Mouse (Mus musculus) liver, adult 2 months (tissue): ENCODE measurements around the gene Spata2. TPM values are rescaled to one million over a fixed set of nuclear protein-coding genes. Genes with fewer than 3 reads are reported as not detected.

Experiments used
- DNase-seq: peaks from one replicate; pipeline ENCODE4 v3.0.0-alpha.2; 2011; ENCODE audit warnings: low read depth, low spot score; ENCODE audit errors: extremely low read depth
- H3K27ac ChIP-seq: fragments of 200-500 bp; replicated peaks from 2 replicates; pipeline ENCODE4 v1.5.1; 2012; ENCODE audit warnings: low read depth, mild to moderate bottlenecking, control low read depth, inconsistent platforms, low read length; ENCODE audit not compliant: insufficient read depth
- H3K27me3 ChIP-seq: fragments of 200-500 bp; 2 replicates; pipeline ENCODE4 v1.6.1; 2012; ENCODE audit warnings: mild to moderate bottlenecking, moderate library complexity, low read length, inconsistent platforms; ENCODE audit not compliant: control insufficient read depth, insufficient read depth
- H3K36me3 ChIP-seq: fragments of 200-500 bp; 2 replicates; pipeline ENCODE4 v1.6.1; 2012; ENCODE audit warnings: low read length, inconsistent platforms; ENCODE audit not compliant: control insufficient read depth, insufficient read depth
- H3K4me1 ChIP-seq: fragments of 200-500 bp; 2 replicates; pipeline ENCODE4 v1.6.1; 2011; ENCODE audit warnings: low read length; ENCODE audit not compliant: control insufficient read depth, insufficient read depth
- H3K4me3 ChIP-seq: fragments of 200-500 bp; 2 replicates; pipeline ENCODE4 v1.5.1; 2011; ENCODE audit warnings: low read depth, mild to moderate bottlenecking, control low read depth, low read length, moderate library complexity; ENCODE audit not compliant: insufficient read depth
- H3K79me2 ChIP-seq: fragments of 200-500 bp; 2 replicates; pipeline ENCODE4 v1.6.1; 2012; ENCODE audit warnings: inconsistent platforms, mild to moderate bottlenecking, low read length, moderate library complexity; ENCODE audit not compliant: control insufficient read depth, insufficient read depth
- H3K9ac ChIP-seq: fragments of 200-500 bp; 2 replicates; pipeline ENCODE4 v1.6.1; 2012; ENCODE audit warnings: low read depth, mild to moderate bottlenecking, control low read depth, inconsistent platforms, low read length
- CTCF ChIP-seq: fragments of 200-500 bp; IDR thresholded peaks from 2 replicates; pipeline ENCODE4 v1.5.1; 2011; ENCODE audit warnings: low read depth, low read length, control low read depth
- POLR2A ChIP-seq: fragments of 200-500 bp; IDR thresholded peaks from 2 replicates; pipeline ENCODE4 v1.6.1; 2011; ENCODE audit warnings: low read length, control low read depth; ENCODE audit not compliant: insufficient read depth; ENCODE audit errors: extremely low read depth
- WGBS: fragments of 180-500 bp; shearing (Covaris S2); methylation state at CpG from one replicate; pipeline ENCODE4 v1.1.7; 2018; 5-methylcytosine and 5-hydroxymethylcytosine counted together
- polyA plus RNA-seq: library from polyadenylated mRNA; depleted of rRNA; stranded (reverse); fragments of >200 nt; gene quantifications from 2 replicates; pipeline ENCODE4 v1.2.3, GENCODE M21; 2012
- total RNA-seq: library from RNA; depleted of rRNA; stranded (reverse); fragments of >200 nt; gene quantifications from 2 replicates; pipeline ENCODE4 v1.2.3, GENCODE M21; 2014

Spata2 gene
- total and polyA plus RNA-seq, 2 experiments, result 2.5 to 10.7 TPM

- 93% methylated on average over 10 of the region's 10 CpGs for WGBS
- no peak for TF ChIP-seq POLR2A
- no peak for TF ChIP-seq CTCF
- peaks cover 35% of the 10 kb centered on the region for H3K36me3 ChIP-seq
- no peak for DNase-seq
- H3K27ac ChIP-seq, result no peak overlapping the region
- H3K4me1 ChIP-seq, result peaks cover 21% of the 10 kb centered on the region
- H3K27me3 ChIP-seq, result no peaks in the 10 kb centered on the region
- peaks cover 35% of the 10 kb centered on the region; the same call in 1 of the 2 replicates for H3K79me2 ChIP-seq
- no peak overlapping the region for H3K9ac ChIP-seq
- H3K4me3 ChIP-seq, result no peak overlapping the region
These were observed 14.0 kb upstream of the Spata2 start for GRCm38 (mm10) chr2:167506546-167507260.

- TF ChIP-seq POLR2A (no peak), CTCF (no peak)
- peak overlapping the region; percentile 50; the same call in 1 of the 2 replicates for H3K9ac ChIP-seq
These were observed 12.4 kb upstream of the Spata2 start for GRCm38 (mm10) chr2:167505127-167505526.

GRCm38 (mm10) chr2:167503896-167504349 is 11.2 kb upstream of the Spata2 start:
- Histone ChIP-seq H3K4me1 (peaks cover 19% of the 10 kb centered on the region), H3K9ac (peak overlapping the region; percentile 95), H3K27me3 (no peaks in the 10 kb centered on the region), H3K4me3 (peak overlapping the region; percentile 91), H3K36me3 (peaks cover 15% of the 10 kb centered on the region; the same call in 1 of the 2 replicates), H3K79me2 (peaks cover 32% of the 10 kb centered on the region; the same call in 1 of the 2 replicates), H3K27ac (peak overlapping the region; percentile 97)
- peak; percentile 93 for DNase-seq
- TF ChIP-seq CTCF, result no peak
- no peak for TF ChIP-seq POLR2A
- WGBS, result 0% methylated on average over 31 of the region's 32 CpGs

More at GRCm38 (mm10) chr2:167505127-167505526, 12.4 kb upstream of the Spata2 start:
- H3K27ac ChIP-seq, result peak overlapping the region; percentile 97
- peak; percentile 43 for DNase-seq
- H3K27me3 ChIP-seq, result no peaks in the 10 kb centered on the region
- H3K36me3 ChIP-seq, result peaks cover 21% of the 10 kb centered on the region
- peak overlapping the region; percentile 0; the same call in 1 of the 2 replicates for H3K4me3 ChIP-seq
- H3K79me2 ChIP-seq, result peaks cover 35% of the 10 kb centered on the region; the same call in 1 of the 2 replicates
- peaks cover 19% of the 10 kb centered on the region for H3K4me1 ChIP-seq
- 32% methylated on average over 3 of the region's 3 CpGs for WGBS

GRCm38 (mm10) chr2:167503253-167503895 is 10.7 kb upstream of the Spata2 start:
- TF ChIP-seq CTCF (no peak), POLR2A (peak; percentile 84)
- Histone ChIP-seq H3K9ac (peak overlapping the region; percentile 95), H3K27me3 (no peaks in the 10 kb centered on the region), H3K27ac (peak overlapping the region; percentile 97), H3K4me1 (peaks cover 19% of the 10 kb centered on the region), H3K79me2 (peaks cover 32% of the 10 kb centered on the region; the same call in 1 of the 2 replicates), H3K4me3 (peak overlapping the region; percentile 91), H3K36me3 (peaks cover 10% of the 10 kb centered on the region; the same call in 1 of the 2 replicates)
- WGBS, result under 1% methylated on average over 85 of the region's 85 CpGs
- no peak for DNase-seq

GRCm38 (mm10) chr2:167502554-167503252 is 10.0 kb upstream of the Spata2 start:
- 18% methylated on average over 13 of the region's 13 CpGs for WGBS
- H3K4me1 ChIP-seq, result peaks cover 19% of the 10 kb centered on the region
- H3K27ac ChIP-seq, result peak overlapping the region; percentile 97
- H3K4me3 ChIP-seq, result peak overlapping the region; percentile 91
- DNase-seq, result peak; percentile 93
- peaks cover 7% of the 10 kb centered on the region; the same call in 1 of the 2 replicates for H3K36me3 ChIP-seq
- no peaks in the 10 kb centered on the region for H3K27me3 ChIP-seq
- H3K9ac ChIP-seq, result peak overlapping the region; percentile 95
- peaks cover 27% of the 10 kb centered on the region; the same call in 1 of the 2 replicates for H3K79me2 ChIP-seq
- TF ChIP-seq POLR2A (no peak), CTCF (no peak)
